Comparison of ENCODE assay signal across 12 mouse cellular contexts in the genomic region with DNA sequence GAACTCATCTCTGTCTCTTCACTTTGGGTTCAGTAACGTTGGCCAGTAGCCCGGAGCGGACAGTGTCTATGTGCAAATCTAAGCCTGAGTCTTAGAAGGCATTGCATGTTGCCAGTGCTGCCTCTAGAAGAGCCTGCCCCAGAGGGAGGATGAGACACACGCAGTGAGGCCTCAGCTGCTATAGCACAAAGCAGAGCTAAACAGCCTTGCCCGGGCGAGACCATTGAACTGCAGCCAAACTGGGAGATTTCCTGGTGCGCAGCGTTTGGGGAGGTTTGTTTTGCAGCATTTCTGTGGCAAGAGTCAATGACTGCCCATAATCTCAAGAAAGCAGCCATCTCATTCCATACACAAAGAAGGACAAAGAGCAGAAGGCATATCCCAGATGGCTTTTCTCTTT.
DNase-seq lines count a peak whose midpoint lies in the region; ATAC-seq lines count a peak whose summit lies in the region.
"Had no signal": no experiment of that assay in that cellular context is flagged by ENCODE, and none has a peak within 500 bp of the region (broad histone marks: within the 10 kb centered on the region; RNA-seq: fewer than 3 reads in every experiment).

No protein-coding gene starts in this region.

- H3K9me3 ChIP-seq in embryonic facial prominence, embryonic 14.5 days (ENCODE audit: control insufficient read depth, low read length), result no peaks in the 10 kb centered on the region
- H3K9me3 ChIP-seq in embryonic facial prominence, embryonic 10.5 days, result no peaks in the 10 kb centered on the region
- H3K9me3 ChIP-seq in kidney, embryonic 16.5 days (ENCODE audit: low read length), result no peaks in the 10 kb centered on the region
- H3K9me3 ChIP-seq: embryonic facial prominence, embryonic 12.5 days had no signal

- no peak for ATAC-seq in embryonic facial prominence, embryonic 14.5 days (ENCODE audit: low read depth)
- no peak for ATAC-seq in kidney, embryonic 16.5 days (ENCODE audit: low FRiP score, low TSS enrichment)
- ATAC-seq: liver, postnatal 0 days had no signal

- H3K4me1 ChIP-seq in embryonic facial prominence, embryonic 14.5 days (ENCODE audit: control insufficient read depth, insufficient read depth, low read length), result peaks cover 13% of the 10 kb centered on the region
- H3K4me1 ChIP-seq in embryonic facial prominence, embryonic 10.5 days, result peaks cover 44% of the 10 kb centered on the region
- peaks cover 16% of the 10 kb centered on the region for H3K4me1 ChIP-seq in kidney, embryonic 16.5 days (ENCODE audit: insufficient read depth, low read length)

- no peak overlapping the region for H3K4me3 ChIP-seq in embryonic facial prominence, embryonic 14.5 days (ENCODE audit: low read depth, low read length)
- no peak overlapping the region for H3K4me3 ChIP-seq in embryonic facial prominence, embryonic 10.5 days
- H3K4me3 ChIP-seq in kidney, embryonic 16.5 days (ENCODE audit: low read length), result no peak overlapping the region
- H3K4me3 ChIP-seq: embryonic facial prominence, embryonic 12.5 days had no signal

- H3K4me2 ChIP-seq in embryonic facial prominence, embryonic 14.5 days (ENCODE audit: low read depth, low read length), result no peak overlapping the region
- H3K4me2 ChIP-seq in kidney, embryonic 16.5 days (replicated peaks; ENCODE audit: low read depth, low read length), result no peak overlapping the region
- H3K4me2 ChIP-seq: embryonic facial prominence, embryonic 12.5 days had no signal

- H3K27me3 ChIP-seq in embryonic facial prominence, embryonic 14.5 days (replicated peaks; ENCODE audit: control insufficient read depth, insufficient read depth, low read length), result peaks cover 24% of the 10 kb centered on the region; the same call in 1 of the 2 replicates
- peaks cover 60% of the 10 kb centered on the region for H3K27me3 ChIP-seq in embryonic facial prominence, embryonic 10.5 days (replicated peaks; ENCODE audit: low read depth, poor library complexity, severe bottlenecking)
- H3K27me3 ChIP-seq in kidney, embryonic 16.5 days (ENCODE audit: insufficient read depth, low read length), result peaks cover 39% of the 10 kb centered on the region

- peak; percentile 41 for DNase-seq in embryonic facial prominence, embryonic 14.5 days (ENCODE audit: low spot score)
- no peak for DNase-seq in embryonic facial prominence, embryonic 10.5 days (ENCODE audit: low spot score)
- peak; percentile 27 to 28 for DNase-seq in kidney, postnatal 4 days
- DNase-seq in adipocyte (ENCODE audit: low spot score), result peak; percentile 3
- DNase-seq in lung, postnatal 14 days, result peak; percentile 22
- no peak for DNase-seq in spleen, adult 12 weeks (ENCODE audit: low spot score)
- no peak for DNase-seq in thymus, postnatal 4 days
- DNase-seq: B cell, adult 2 months; liver, postnatal 0 days; thymus, postnatal 36 days had no signal

- no peak overlapping the region for H3K9ac ChIP-seq in embryonic facial prominence, embryonic 14.5 days (ENCODE audit: low read depth, low read length)
- no peak overlapping the region for H3K9ac ChIP-seq in kidney, embryonic 16.5 days (replicated peaks; ENCODE audit: low read length)
- H3K9ac ChIP-seq: embryonic facial prominence, embryonic 12.5 days; liver, postnatal 0 days had no signal

- H3K36me3 ChIP-seq in embryonic facial prominence, embryonic 14.5 days (ENCODE audit: control insufficient read depth, insufficient read depth, low read length), result no peaks in the 10 kb centered on the region
- H3K36me3 ChIP-seq in embryonic facial prominence, embryonic 10.5 days (replicated peaks), result no peaks in the 10 kb centered on the region
- H3K36me3 ChIP-seq in kidney, embryonic 16.5 days (ENCODE audit: insufficient read depth, low read length), result no peaks in the 10 kb centered on the region
- H3K36me3 ChIP-seq: embryonic facial prominence, embryonic 12.5 days had no signal

- 64% methylated on average over 8 of the region's 8 CpGs for WGBS in embryonic facial prominence, embryonic 14.5 days
- 76% methylated on average over 8 of the region's 8 CpGs for WGBS in embryonic facial prominence, embryonic 10.5 days
- WGBS in kidney, embryonic 16.5 days, result 73% methylated on average over 8 of the region's 8 CpGs

- H3K27ac ChIP-seq in embryonic facial prominence, embryonic 14.5 days (replicated peaks; ENCODE audit: low read depth, low read length), result no peak overlapping the region
- no peak overlapping the region for H3K27ac ChIP-seq in embryonic facial prominence, embryonic 10.5 days (replicated peaks)
- H3K27ac ChIP-seq in kidney, embryonic 16.5 days (ENCODE audit: low read length), result no peak overlapping the region
- H3K27ac ChIP-seq: embryonic facial prominence, embryonic 12.5 days had no signal

Comparison
In these comparisons a context has a peak if more than half of its experiments do, and no peak if none do; other contexts are left out.
1. DNase-seq: peak in embryonic facial prominence, embryonic 14.5 days (single experiment), kidney, postnatal 4 days (2 of 2), adipocyte (single experiment) and lung, postnatal 14 days (single experiment); none in embryonic facial prominence, embryonic 10.5 days (single experiment), spleen, adult 12 weeks (single experiment) and thymus, postnatal 4 days (single experiment).